Mouse (Mus musculus) right cerebral cortex, postnatal 25 days (tissue): ENCODE data around the gene Gsto2.

ENCODE experiments used
- DNase-seq: peaks from one replicate; pipeline ENCODE4 v3.0.0; 2022

The Gsto2 gene

GRCm38 (mm10) chr19:47857957-47858942 lies 7.1 kb upstream of the Gsto2 start:
- DNase-seq = no peak

GRCm38 (mm10) chr19:47859180-47859579 lies 6.2 kb upstream of the Gsto2 start:
- no peak for DNase-seq

DNA sequence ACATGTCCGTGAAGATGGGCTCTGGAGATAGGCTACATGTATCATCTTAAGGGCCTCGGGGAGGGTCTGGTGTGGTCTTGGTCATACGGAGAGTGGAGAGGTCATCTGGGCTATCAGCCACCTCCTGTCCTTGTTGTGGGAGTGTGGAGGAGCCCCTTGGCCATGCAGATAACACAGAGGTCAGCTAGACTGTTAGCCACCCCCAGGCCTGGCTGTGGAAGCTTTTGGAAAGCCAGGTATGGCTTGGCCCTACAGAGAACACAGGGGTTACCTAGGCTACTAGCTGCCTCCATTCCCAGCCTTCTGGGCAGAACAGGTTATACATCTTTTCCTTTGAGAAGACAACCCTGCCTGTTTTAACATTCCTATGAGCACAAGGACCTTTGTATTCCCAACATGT lies 2.8 kb upstream of the Gsto2 start:
- DNase-seq = no peak

DNA sequence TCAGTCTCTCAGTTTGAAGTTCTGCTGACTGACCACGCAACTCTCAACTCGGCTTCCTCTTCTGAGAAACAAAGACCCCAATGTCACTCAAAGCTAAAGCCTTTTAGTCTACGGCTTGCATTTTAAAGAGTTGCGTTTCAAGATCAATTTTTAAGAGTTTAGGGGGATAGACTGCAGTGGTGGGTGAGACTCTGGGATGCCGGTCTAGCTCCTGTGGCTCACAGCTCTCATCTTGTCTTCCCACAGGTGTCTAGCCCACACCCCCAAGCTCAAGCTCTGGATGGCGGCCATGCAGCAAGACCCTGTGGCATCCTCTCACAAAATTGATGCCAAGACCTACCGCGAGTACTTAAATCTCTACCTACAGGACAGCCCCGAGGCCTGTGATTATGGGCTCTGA lies 1.3 kb upstream of the Gsto2 start:
- DNase-seq = no peak

- no peak for DNase-seq
These were observed 613 bp upstream of the Gsto2 start for GRCm38 (mm10) chr19:47864721-47865120.

- no peak for DNase-seq
These were observed 2.4 kb downstream of the Gsto2 start for GRCm38 (mm10) chr19:47867628-47868175.

GRCm38 (mm10) chr19:47868951-47869350 lies 3.6 kb downstream of the Gsto2 start:
- DNase-seq = no peak

DNA sequence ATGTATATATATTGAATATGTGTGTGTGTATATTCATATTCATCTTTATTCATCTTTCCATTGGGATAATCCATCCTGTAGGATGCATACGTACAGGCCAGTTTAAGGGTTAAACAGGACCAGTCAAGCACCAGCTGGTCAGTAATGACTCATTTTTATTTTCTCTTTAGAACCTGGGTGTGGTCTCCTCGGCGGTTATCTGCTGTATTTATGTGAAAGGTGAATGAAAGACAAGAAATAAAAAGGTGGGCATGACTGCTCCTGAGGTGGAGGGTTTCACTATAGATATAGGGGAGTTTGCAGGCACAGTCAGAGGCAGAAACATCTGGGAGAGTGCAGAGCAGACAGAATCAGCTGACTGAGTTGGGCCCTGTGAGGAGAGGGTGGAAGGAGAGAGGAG lies 4.2 kb downstream of the Gsto2 start:
- no peak for DNase-seq

DNA sequence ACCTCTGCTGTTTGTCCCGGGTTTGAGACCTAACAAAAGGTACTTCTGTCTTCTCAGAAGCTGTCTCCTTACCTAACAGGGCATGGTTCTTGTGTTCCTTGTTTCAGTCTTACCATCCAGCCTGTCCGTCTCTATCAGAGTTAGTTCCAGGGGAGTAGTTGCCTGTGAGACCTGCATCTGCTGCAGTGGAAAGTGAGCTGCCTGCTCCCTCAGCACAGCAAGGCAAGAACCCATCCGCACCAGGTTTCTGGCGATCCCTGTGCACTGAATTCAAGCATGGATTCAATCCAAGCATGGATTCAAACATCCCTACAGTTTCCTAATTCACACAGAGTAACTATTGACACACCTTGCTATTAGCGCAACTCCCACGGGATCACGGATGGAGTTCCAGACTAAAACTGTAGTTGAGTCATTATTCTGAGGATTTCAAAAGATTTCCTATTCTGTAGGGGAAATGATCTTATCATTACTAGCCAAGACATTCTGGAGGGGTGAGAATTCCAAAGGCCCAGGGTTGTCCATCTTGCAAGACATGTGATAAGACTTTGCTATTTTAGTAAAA lies 4.8 kb downstream of the Gsto2 start:
- no peak for DNase-seq

GRCm38 (mm10) chr19:47871515-47871914 lies 6.2 kb downstream of the Gsto2 start:
- DNase-seq = no peak

DNA sequence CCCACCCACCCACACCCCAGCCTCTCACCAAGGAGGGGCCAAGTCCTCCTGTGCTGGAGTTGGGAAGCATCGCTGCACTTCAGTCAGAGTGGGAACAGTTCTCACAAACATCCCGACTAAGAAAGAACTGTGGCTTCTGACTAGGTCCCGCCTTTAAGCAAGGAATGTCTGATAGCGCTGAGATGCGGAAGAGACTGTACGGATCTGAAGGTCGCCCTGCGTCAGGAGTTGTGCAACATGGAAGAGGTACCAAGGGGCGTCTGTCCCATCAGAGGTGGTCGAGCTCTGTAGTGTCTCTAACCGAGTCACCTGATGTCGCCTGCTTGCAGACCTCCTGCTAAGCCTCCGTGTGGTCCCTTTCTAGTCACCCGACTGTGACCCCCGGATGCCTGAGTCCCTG lies 10.9 kb downstream of the Gsto2 start:
- DNase-seq = no peak

DNA sequence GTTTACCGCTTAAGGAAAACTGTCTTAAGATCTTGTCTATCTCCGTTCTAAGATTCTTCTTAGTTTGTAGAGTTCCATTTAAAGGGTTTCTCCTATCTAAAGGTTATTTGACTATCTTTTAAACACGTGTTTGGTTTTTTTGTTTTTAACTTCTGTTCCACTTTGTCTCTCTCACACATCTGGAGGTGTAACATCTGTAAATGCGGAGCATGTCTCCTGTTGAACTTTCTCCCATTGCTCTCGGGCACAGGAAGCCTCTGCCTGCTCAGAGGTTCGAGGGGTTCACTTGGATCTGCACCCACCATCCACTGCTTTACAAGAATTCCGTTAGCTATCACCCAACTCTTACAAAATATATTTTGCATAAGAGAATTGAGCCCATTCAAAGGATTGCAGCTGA lies 16.2 kb downstream of the Gsto2 start:
- DNase-seq = no peak

DNA sequence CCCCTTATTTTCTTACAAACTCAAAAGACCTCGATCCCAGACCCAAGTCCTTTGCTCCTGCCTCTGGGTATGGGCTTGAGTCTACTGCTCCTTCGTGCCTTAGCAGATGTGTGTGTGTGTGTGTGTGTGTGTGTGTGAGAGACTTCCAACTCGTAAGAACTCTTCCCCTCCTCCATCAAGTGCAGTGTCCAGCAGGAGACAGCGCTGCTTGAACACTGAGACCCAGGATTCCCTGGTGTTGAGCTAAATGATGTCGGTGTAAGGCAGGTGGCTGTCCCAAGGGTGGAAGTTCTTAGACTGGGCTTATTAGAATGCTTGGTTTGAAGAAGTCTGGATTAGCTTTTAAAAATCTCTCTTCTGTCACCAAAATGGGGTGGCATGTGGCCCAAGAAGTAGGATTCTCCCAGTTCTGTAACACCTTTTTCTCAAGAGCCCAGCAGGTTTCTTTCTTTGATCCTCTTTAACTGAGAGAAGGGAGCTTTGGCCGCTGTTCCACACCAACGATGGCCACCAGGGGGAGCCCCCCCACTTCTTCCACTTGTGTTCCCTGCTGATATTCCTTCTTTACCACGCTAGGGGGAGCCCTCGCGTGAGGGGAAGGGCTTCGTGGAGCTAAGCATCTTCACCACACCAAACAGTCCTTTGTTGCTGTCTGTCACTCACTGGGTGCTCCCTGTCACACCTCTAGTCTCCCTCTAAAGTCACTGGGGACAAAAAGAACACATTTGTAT lies 17.0 kb downstream of the Gsto2 start:
- peak; percentile 64 for DNase-seq

- DNase-seq = no peak
These were observed 17.5 kb downstream of the Gsto2 start for GRCm38 (mm10) chr19:47882882-47883254.

DNA sequence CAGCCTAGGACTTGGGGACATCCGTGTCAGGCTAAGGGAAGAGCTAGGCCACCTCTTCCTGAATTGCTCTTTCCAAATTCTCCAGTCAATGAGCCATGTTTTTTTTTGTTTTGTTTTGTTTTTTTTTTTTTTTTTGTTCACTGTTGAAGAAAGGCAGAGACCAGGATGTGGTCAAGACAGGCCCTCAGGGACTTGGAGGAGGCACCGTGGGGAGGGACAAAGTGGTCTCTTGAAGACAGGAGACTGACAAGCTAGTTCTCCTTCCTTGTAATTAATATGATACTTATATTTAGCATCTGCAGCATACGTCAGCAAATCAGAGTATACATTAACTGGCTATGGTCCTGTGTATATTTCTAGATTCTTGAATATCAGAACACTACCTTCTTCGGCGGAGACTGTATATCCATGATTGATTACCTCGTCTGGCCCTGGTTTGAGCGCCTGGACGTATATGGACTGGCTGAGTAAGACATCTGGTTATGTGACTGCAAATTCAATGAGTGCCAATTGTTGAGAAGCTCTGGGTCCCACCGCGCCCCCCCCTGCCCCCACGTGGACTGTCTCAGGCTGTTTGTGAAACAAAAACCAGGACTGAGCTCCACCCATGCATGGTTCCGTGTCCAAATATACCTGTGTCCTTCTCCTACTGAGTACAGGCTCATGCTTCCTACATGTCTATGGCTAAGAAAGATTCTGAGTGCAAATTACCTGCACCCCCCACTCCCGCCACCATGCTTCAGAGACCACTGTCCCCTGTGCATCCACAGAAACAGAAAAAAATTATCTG lies 19.2 kb downstream of the Gsto2 start:
- no peak for DNase-seq

- no peak for DNase-seq
These were observed 19.9 kb downstream of the Gsto2 start for GRCm38 (mm10) chr19:47885191-47885743.

DNA sequence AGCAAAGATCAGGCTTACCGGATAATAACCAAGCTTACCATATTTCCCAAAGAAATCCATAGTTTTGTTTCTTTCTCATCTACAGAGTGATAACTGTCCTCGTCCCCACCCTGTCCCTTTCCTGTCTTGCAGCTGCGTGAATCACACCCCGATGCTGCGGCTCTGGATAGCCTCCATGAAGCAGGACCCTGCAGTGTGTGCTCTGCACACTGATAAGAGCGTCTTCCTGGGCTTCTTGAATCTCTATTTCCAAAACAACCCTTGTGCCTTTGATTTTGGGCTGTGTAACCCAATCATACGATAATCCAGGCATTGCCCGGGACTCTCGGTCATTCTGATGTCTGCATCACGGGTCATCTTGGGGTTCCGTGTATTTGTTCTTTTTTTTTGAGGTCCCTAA lies 20.6 kb downstream of the Gsto2 start:
- DNase-seq = no peak

DNA sequence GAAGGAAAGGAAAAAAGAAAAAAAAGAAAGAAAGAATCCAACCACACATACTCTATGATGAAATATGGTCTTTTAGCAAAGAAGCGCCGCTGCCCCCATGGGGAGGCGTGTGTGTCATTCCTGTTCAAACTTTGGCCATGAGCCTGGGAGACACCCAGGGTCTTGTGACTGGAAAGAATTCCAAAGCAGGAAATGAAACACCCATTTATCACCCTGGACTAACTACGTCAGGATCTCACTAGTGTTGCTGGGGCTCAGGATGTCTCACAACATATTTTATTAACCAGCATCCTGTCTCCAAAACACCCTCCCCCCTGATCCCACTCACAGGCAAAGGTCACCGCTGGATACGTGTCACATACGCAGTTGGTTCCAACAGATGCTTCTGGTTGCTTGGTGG lies 21.3 kb downstream of the Gsto2 start:
- DNase-seq = no peak

GRCm38 (mm10) chr19:47887417-47887816 lies 22.1 kb downstream of the Gsto2 start:
- no peak for DNase-seq

GRCm38 (mm10) chr19:47888037-47888436 lies 22.7 kb downstream of the Gsto2 start:
- no peak for DNase-seq

DNA sequence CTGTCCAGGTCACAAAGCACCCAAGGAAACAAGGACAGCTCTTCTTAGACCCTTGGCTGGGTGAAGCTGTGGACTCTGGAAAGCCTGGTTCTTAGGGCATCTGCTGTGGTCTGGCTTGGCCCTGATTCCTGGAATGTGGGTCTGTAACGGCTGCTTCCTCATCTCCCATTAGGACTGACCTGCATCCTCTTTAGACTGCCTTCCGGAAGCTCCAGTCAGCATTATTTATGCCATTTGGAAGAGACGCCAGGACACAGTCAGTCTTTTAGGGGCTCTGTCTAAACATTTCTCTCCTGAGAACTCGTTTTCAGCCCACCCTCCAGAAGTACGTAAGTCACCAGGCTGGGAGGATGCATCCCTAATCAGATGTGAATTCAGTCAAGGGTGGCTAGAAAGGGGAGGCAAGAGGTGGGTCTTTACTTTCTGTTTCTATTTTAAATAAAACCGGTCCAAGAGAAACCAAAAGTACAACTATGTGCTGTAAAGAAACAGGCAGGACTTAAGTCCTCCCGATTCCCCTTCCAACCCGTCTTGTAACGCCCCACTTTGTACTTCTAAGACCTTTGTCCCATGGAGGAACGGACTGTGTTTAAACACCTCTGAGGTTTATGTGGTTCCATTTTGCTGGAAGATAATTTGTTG lies 25.3 kb downstream of the Gsto2 start:
- no peak for DNase-seq
